Mouse (Mus musculus) testis, adult 2 months (tissue): ENCODE results near the gene Astn2.

Experiments used
- CTCF ChIP-seq: fragments of 200-500 bp; IDR thresholded peaks from 2 replicates; pipeline ENCODE4 v1.5.1; 2012; ENCODE audit warnings: low read depth, mild to moderate bottlenecking, inconsistent platforms, low read length, moderate library complexity; ENCODE audit not compliant: control insufficient read depth, insufficient read depth, insufficient replicate concordance
- POLR2A ChIP-seq: fragments of 200-500 bp; IDR thresholded peaks from 2 replicates; pipeline ENCODE4 v1.6.1; 2012; ENCODE audit warnings: low read depth, mild to moderate bottlenecking, inconsistent platforms, low read length, moderate library complexity; ENCODE audit not compliant: control insufficient read depth

- TF ChIP-seq CTCF: no peak
- TF ChIP-seq POLR2A: no peak
Observed at GRCm38 (mm10) chr4:66276096-66276495, 128.3 kb downstream of the Astn2 start.
